Mouse (Mus musculus) cortical plate, adult 2 months (tissue): ENCODE measurements at regions not wholly inside any gene's neighbourhood (a gene's known extent, or its start where the extent isn't known, plus 50 kb on each side); places are given as distances from the start of the nearest gene placed in this dataset.

Experiments used
- CTCF ChIP-seq: fragments of 200-500 bp; IDR thresholded peaks from 2 replicates; pipeline ENCODE4 v1.5.1; 2011; ENCODE audit warnings: mild to moderate bottlenecking, control low read depth, low read length; ENCODE audit not compliant: insufficient read depth; ENCODE audit errors: extremely low read depth
- POLR2A ChIP-seq: fragments of 200-500 bp; IDR thresholded peaks from 2 replicates; pipeline ENCODE4 v1.6.1; 2011; ENCODE audit warnings: mild to moderate bottlenecking, low read length, control low read depth; ENCODE audit not compliant: insufficient read depth; ENCODE audit errors: extremely low read depth

- TF ChIP-seq POLR2A = no peak
- TF ChIP-seq CTCF = no peak
These were observed 180.4 kb upstream of the Slc30a5 start for GRCm38 (mm10) chr13:101013604-101014003.
